Mouse (Mus musculus): Measurements from ENCODE around the gene Znrf3. TPM values are rescaled to one million over a fixed set of nuclear protein-coding genes. Genes with fewer than 3 reads are reported as not detected.
"Not testable (repeated sequence)": the region's sequence is repeated elsewhere in the genome, so short reads cannot be mapped to it uniquely, and the experiment has no call there.

Znrf3 gene
- 0.30 TPM in 1 of 2 replicates, not detected in the other for polyA plus RNA-seq (2012; ENCODE audit: insufficient read depth, low replicate concordance)

DNA sequence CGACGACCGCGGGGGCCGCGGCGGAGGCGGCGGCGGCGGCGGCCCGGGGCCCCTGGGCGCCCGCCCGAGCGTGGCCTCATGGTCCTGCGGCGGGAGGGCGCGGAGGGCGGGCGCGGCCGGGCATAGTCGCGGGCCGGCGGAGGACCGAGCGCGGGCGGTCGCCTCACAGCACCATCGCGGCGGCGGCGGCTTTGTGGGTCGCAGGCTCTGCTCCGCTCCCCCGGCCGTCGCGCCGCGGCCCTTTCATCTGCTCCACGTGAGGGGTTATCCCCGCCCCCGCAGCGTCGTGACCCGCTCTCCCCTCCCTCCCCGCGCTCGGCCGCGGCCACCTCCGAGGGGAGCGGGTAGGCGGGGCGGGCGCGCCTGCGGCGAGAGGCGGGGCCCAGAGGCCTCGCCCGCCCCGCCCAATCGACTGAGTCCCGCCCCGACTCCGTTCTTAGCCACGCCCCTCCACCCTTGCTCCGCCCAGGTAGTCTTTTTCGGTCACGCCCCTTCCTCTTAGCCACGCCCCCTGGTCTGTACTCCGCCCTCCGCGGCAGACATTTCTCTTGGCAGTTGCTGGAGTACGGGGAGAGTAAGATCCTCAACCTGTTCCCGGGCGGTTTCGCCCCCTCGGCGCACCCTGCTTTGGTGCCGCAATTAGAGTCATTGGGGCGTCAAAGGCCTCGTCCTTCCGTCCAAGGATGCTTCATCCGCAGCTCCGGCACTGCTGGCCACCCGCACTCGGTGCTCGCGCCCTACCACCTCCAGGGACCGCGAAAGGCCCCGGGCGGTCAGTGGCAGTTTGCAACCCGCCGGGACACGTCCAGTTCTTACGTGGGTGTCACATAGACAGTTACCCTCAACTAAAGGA, at the start of gene Znrf3:
Znrf3 (minus strand) TSS at position 249 of the 853 bp plus-strand sequence.
- H3K4me3 ChIP-seq (replicated peaks), result peak within 1 kb of the TSS; percentile 96
- no peaks in the 10 kb centered on the region for H3K36me3 ChIP-seq (replicated peaks; ENCODE audit: low read length)
- H3K4me1 ChIP-seq, result peaks cover 20% of the 10 kb centered on the region
- no peak for TF ChIP-seq FLI1 (IDR thresholded peaks at IDR 0.05; ENCODE audit: low read length)
- H3K9me3 ChIP-seq, result peaks cover 7% of the 10 kb centered on the region; the same call in 1 of the 2 replicates
- H3K27me3 ChIP-seq (replicated peaks), result peaks cover 36% of the 10 kb centered on the region

GRCm38 (mm10) chr11:5493869-5494268, 49.2 kb upstream of the Znrf3 start:
- Histone ChIP-seq H3K27me3 (replicated peaks) (no peaks in the 10 kb centered on the region), H3K4me1 (peaks cover 19% of the 10 kb centered on the region), H3K9me3 (peaks cover 8% of the 10 kb centered on the region; the same call in 1 of the 2 replicates), H3K36me3 (replicated peaks; ENCODE audit: low read length) (peaks cover 37% of the 10 kb centered on the region), H3K4me3 (replicated peaks) (no peak overlapping the region)
- TF ChIP-seq FLI1 (IDR thresholded peaks at IDR 0.05; ENCODE audit: low read length) (no peak), GATA1 (IDR thresholded peaks at IDR 0.05; ENCODE audit: borderline replicate concordance, low read length) (no peak)

DNA sequence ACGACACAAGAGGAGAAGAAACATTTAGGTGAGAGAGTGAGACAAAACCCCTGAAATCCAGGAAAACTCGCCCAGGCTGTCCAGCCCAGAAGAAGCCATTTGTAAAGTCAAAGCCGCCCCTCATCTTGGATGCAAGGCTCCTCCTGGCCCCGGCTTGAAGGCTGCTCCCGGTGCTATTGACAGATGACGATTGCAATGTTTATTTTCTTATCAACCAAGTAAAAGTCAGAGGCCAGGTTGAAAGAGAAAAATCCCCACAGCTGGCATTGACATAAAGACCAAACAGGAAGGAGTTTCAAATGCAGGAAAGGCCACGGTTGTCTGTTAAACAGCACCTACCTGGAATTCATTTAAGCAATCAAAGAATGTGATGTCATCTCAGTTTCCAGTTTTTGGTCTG, 47.3 kb upstream of the Znrf3 start:
- Histone ChIP-seq H3K4me3 (replicated peaks) (no peak overlapping the region), H3K9me3 (peaks cover 7% of the 10 kb centered on the region; the same call in 1 of the 2 replicates)
- TF ChIP-seq GATA1 (IDR thresholded peaks at IDR 0.05; ENCODE audit: borderline replicate concordance, low read length) (no peak), FLI1 (IDR thresholded peaks at IDR 0.05; ENCODE audit: low read length) (no peak)

DNA sequence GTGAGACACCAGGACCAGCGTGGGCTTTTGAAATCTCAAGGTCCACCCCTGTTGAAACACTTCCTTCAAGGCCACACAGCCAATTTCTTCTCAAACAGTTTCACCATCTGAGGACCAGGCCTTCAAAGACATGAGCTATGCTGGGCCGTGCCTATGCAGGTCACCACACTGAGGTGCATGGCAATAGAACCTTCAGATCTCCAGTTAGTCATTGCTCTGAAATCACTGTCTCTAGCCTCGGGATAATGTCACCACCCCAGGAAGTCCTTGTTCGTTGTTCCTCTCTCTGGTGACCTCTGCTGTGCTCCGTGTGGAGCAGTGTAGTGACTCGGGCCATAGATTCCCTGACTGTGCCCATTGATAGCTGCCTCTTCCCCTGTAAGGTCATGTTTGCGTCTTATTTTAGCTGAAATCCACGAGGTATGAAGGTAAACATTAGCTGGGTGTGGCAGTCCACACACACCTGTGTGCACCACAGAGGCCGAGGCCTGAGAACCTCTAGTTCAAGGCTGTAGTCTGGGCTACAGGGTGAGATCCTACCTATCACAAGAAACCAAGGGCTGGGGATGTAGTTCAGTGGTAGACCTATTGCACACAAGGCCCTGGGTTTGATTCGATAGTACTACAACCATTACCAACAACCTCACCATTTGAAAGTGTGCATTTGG, 46.5 kb upstream of the Znrf3 start:
- Histone ChIP-seq H3K36me3 (replicated peaks; ENCODE audit: low read length) (peaks cover 38% of the 10 kb centered on the region), H3K4me3 (replicated peaks) (no peak overlapping the region), H3K27me3 (replicated peaks) (no peaks in the 10 kb centered on the region), H3K9me3 (peaks cover 4% of the 10 kb centered on the region; the same call in 1 of the 2 replicates), H3K4me1 (peaks cover 13% of the 10 kb centered on the region)
- TF ChIP-seq GATA1 (IDR thresholded peaks at IDR 0.05; ENCODE audit: borderline replicate concordance, low read length) (no peak), FLI1 (IDR thresholded peaks at IDR 0.05; ENCODE audit: low read length) (no peak)

More for the DNA sequence above, 47.3 kb upstream of the Znrf3 start:
- peaks cover 45% of the 10 kb centered on the region for H3K36me3 ChIP-seq (replicated peaks; ENCODE audit: low read length)
- H3K27me3 ChIP-seq (replicated peaks), result no peaks in the 10 kb centered on the region
- peaks cover 16% of the 10 kb centered on the region; the same call in 1 of the 2 replicates for H3K4me1 ChIP-seq

DNA sequence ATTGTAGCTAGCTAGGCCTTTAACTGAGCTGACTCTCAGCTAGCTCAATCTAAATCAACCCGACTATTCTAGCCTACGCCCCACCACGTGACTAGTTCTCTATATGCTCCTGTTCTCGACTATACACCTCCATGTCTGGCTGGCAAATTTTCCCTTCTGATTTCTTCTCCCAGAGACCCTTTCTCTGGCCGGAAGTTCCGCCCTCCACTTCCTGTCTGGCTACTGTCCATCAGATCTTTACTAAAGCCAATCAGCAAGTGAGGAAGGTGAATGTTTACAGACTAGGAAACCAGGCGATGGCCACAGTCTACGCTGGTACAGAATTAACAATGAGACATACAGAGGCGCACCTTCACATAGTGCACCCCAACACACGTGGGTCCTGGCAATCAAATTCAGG, 44.8 kb upstream of the Znrf3 start:
- H3K4me1 ChIP-seq, result peaks cover 24% of the 10 kb centered on the region
- H3K9me3 ChIP-seq; H3K4me3 ChIP-seq (replicated peaks); H3K27me3 ChIP-seq (replicated peaks): not testable (repeated sequence)
- peaks cover 34% of the 10 kb centered on the region for H3K36me3 ChIP-seq (replicated peaks; ENCODE audit: low read length)

- H3K36me3 ChIP-seq (replicated peaks; ENCODE audit: low read length), result peaks cover 21% of the 10 kb centered on the region
- H3K27me3 ChIP-seq (replicated peaks), result peaks cover under 1% of the 10 kb centered on the region
- peak overlapping the region; percentile 92 for H3K4me3 ChIP-seq (replicated peaks)
- no peaks in the 10 kb centered on the region for H3K9me3 ChIP-seq
- H3K4me1 ChIP-seq, result peaks cover 22% of the 10 kb centered on the region
- TF ChIP-seq FLI1 (IDR thresholded peaks at IDR 0.05; ENCODE audit: low read length) (no peak), GATA1 (IDR thresholded peaks at IDR 0.05; ENCODE audit: borderline replicate concordance, low read length) (no peak)
These were observed 40.8 kb upstream of the Znrf3 start for GRCm38 (mm10) chr11:5485193-5486011.

- H3K9me3 ChIP-seq, result no peaks in the 10 kb centered on the region
- no peaks in the 10 kb centered on the region for H3K36me3 ChIP-seq (replicated peaks; ENCODE audit: low read length)
- H3K4me3 ChIP-seq (replicated peaks), result no peak overlapping the region
- H3K4me1 ChIP-seq, result peaks cover 18% of the 10 kb centered on the region
- peaks cover 6% of the 10 kb centered on the region for H3K27me3 ChIP-seq (replicated peaks)
- TF ChIP-seq GATA1 (IDR thresholded peaks at IDR 0.05; ENCODE audit: borderline replicate concordance, low read length) (no peak), FLI1 (IDR thresholded peaks at IDR 0.05; ENCODE audit: low read length) (no peak)
These were observed 37.9 kb upstream of the Znrf3 start for GRCm38 (mm10) chr11:5482581-5482980.

- Histone ChIP-seq H3K4me3 (replicated peaks) (no peak overlapping the region), H3K27me3 (replicated peaks) (peaks cover 8% of the 10 kb centered on the region), H3K9me3 (no peaks in the 10 kb centered on the region), H3K36me3 (replicated peaks; ENCODE audit: low read length) (no peaks in the 10 kb centered on the region), H3K4me1 (peaks cover 3% of the 10 kb centered on the region; the same call in 1 of the 2 replicates)
- TF ChIP-seq GATA1 (IDR thresholded peaks at IDR 0.05; ENCODE audit: borderline replicate concordance, low read length) (no peak), FLI1 (IDR thresholded peaks at IDR 0.05; ENCODE audit: low read length) (no peak)
These were observed 34.2 kb upstream of the Znrf3 start for GRCm38 (mm10) chr11:5478831-5479230.

DNA sequence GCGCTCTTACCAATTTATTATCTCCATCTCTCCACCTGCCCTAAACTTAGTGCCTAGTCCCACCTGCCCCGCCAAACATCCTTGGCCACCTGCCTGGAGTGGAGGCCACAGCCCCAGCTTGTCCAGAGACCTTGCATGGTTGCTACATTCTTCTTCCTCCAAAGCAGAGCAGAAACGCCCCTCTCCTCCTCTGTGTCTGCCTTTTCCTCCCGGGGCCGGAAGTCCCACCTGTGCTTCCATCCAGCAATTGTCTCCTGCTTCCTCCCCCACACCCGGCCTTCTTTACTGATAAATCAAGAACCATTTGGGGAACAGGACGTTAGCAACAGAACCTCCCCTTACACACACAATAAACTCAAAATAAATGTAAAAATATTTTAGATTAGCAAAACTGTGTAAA, 33.5 kb upstream of the Znrf3 start:
- no peaks in the 10 kb centered on the region for H3K36me3 ChIP-seq (replicated peaks; ENCODE audit: low read length)
- H3K27me3 ChIP-seq (replicated peaks), result peaks cover 8% of the 10 kb centered on the region
- no peaks in the 10 kb centered on the region for H3K9me3 ChIP-seq
- peaks cover 3% of the 10 kb centered on the region; the same call in 1 of the 2 replicates for H3K4me1 ChIP-seq
- H3K4me3 ChIP-seq (replicated peaks), result no peak overlapping the region
- TF ChIP-seq GATA1 (IDR thresholded peaks at IDR 0.05; ENCODE audit: borderline replicate concordance, low read length), result no peak
- no peak for TF ChIP-seq FLI1 (IDR thresholded peaks at IDR 0.05; ENCODE audit: low read length)

Data from megakaryocyte, embryonic 14.5 days (primary cell).